Mouse (Mus musculus): ENCODE data around the gene Plekhh1. TPM values are rescaled to one million over a fixed set of nuclear protein-coding genes. Genes with fewer than 3 reads are reported as not detected.

The Plekhh1 gene
- total and polyA plus RNA-seq, 3 experiments = 0.27 to 1.9 (median 0.69) TPM

DNA sequence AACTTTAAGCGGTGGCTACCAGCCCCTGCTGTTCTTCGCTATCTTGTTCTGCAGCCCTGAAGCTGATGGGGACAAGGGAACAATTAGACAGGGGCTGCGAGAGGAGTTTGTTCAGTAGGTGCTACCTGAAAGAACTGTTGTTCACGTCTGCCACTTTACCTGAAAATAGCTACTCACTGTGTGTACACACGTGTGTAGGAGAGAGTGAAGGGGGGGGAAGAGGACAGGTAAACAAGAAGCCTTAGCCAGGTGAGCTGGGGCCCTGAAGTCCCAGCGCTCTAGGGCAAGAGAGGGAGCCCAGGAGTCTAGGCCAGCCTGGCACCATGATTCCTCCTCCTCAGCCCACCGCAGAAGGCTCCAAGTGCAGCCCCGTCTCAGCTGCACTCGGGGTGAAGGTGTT, 31.2 kb downstream of the Plekhh1 start:
- Histone ChIP-seq H3K27ac (ENCODE audit: insufficient read depth, low read depth) (0 out of 2 replicates have a peak overlapping the region, but pooled peaks have one; percentile 26), H3K27me3 (replicated peaks) (no peaks in the 10 kb centered on the region), H3K4me2 (ENCODE audit: insufficient read depth, low read depth, poor library complexity, severe bottlenecking) (no peak overlapping the region), H3K36me3 (replicated peaks in 1 of 2; ENCODE audit: control insufficient read depth in 1 of 2, insufficient read depth in 1 of 2, low read length in 1 of 2) (peaks cover 0 to 23% of the 10 kb centered on the region in 2 experiments), H3K79me2 (replicated peaks; ENCODE audit: control insufficient read depth, extremely low read depth, insufficient read depth, poor library complexity, severe bottlenecking) (no peaks in the 10 kb centered on the region), H3K9ac (ENCODE audit: insufficient read depth, low read depth) (no peak overlapping the region), H3K9me3 (replicated peaks; ENCODE audit: low read length) (peaks cover 3% of the 10 kb centered on the region), H3K4me3 (replicated peaks in 1 of 3; ENCODE audit: low read depth in 2 of 3, low read length in 2 of 3, poor library complexity in 1 of 3) (no peak overlapping the region), H3K4me1 (ENCODE audit: control insufficient read depth in 1 of 2, insufficient read depth in 2 of 2) (peaks cover 19 to 61% of the 10 kb centered on the region in 2 experiments)
- TF ChIP-seq MAX (IDR thresholded peaks at IDR 0.05; ENCODE audit: low read length) (no peak), ZMIZ1 (IDR thresholded peaks at IDR 0.05; ENCODE audit: low read depth, low read length) (no peak), ZKSCAN1 (IDR thresholded peaks at IDR 0.05; ENCODE audit: borderline replicate concordance, low read depth, low read length) (no peak), SIN3A (IDR thresholded peaks at IDR 0.05; ENCODE audit: low read length) (no peak), HCFC1 (IDR thresholded peaks at IDR 0.05; ENCODE audit: low read depth, low read length) (no peak), MAZ (IDR thresholded peaks at IDR 0.05; ENCODE audit: low read depth, low read length) (no peak), E2F4 (IDR thresholded peaks at IDR 0.05; ENCODE audit: insufficient replicate concordance, low read depth, low read length) (no peak), JUN (IDR thresholded peaks at IDR 0.05; ENCODE audit: insufficient read depth, low read depth, low read length) (no peak), USF2 (conservative IDR thresholded peaks at IDR 0.05; ENCODE audit: low read depth, low read length) (no peak), RAD21 (IDR thresholded peaks at IDR 0.05; ENCODE audit: low read depth, low read length) (no peak), SMC3 (IDR thresholded peaks at IDR 0.05; ENCODE audit: low read depth, low read length) (no peak), CTCF (conservative IDR thresholded peaks at IDR 0.05 in 1 of 2, IDR thresholded peaks at IDR 0.05 in 1 of 2; ENCODE audit: low read depth in 2 of 2, low read length in 2 of 2) (no peak), POLR2AphosphoS2 (IDR thresholded peaks at IDR 0.05; ENCODE audit: low read depth, low read length) (no peak), MYC (IDR thresholded peaks at IDR 0.05; ENCODE audit: low read depth, low read length) (no peak), CHD1 (IDR thresholded peaks at IDR 0.05; ENCODE audit: low read depth, low read length) (no peak), MEF2A (IDR thresholded peaks at IDR 0.05; ENCODE audit: borderline replicate concordance, low read depth, low read length) (no peak), TBP (conservative IDR thresholded peaks at IDR 0.05; ENCODE audit: low read depth, low read length) (no peak)
- DNase-seq (ENCODE audit: extremely low read depth) = no peak
- dilution Hi-C loops (cut with MboI; ENCODE audit: extremely low pct_ligation_motif_present, extremely low pct_unique_long_range_greater_than_20kb, low sequenced_read_pairs) (no loop called here), in situ Hi-C loops (cut with MboI; ENCODE audit: low pct_ligation_motif_present, low pct_unique_long_range_greater_than_20kb, low sequenced_read_pairs) (no loop called here)

DNA sequence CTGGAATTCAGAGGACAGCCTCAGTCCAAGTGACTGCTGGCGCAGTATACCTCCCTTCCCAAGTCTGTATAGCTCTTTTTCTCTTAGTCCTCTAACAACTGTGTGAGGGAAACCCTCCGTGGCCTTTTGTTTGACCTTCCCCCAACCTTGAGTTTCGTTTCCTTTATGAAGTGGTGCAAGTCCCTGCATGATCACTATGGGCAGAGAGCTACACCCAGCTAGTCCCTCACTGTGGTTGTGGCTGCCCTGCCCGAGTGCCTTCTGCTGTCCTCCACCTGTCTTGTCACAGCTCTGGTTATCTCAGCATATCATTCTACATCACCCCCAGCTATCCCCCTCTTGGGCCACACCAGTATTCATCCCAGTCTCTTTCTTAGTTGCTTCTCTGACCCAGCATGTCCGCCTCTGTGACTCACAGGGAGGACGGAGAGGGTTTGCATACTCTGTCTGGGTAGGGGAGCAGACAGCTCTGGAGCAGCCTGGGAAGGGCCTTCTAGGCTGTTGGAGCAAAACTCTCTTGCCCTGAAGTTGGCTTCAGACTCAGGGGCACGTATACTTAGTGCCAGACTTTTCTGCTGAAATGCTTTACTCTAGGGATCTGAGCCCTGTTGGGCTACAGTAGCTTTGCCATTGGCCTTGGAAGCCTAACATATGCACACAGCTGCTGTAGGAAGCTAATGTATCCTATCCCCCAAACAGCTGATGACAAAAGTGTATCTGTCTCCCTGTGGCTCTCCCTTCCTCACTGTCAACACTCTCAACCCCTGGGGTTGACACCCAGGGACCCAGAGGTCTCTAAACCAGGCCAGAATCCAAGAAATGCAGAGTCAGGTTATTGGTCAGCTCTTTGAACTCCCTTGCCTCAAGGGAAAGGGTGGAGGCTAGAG, 32.0 kb downstream of the Plekhh1 start:
- peak; percentile 30; the same call in 1 of the 2 replicates for TF ChIP-seq TCF12 (IDR thresholded peaks at IDR 0.05; ENCODE audit: low read depth, low read length)
- no peak for TF ChIP-seq SIN3A (IDR thresholded peaks at IDR 0.05; ENCODE audit: low read length)
- TF ChIP-seq CHD2 (IDR thresholded peaks at IDR 0.05; ENCODE audit: low read length) = no peak; the same call in 1 of the 2 replicates
- peak; percentile 90 for TF ChIP-seq IRF4 (IDR thresholded peaks at IDR 0.05; ENCODE audit: low read depth, low read length)
- TF ChIP-seq POLR2A (IDR thresholded peaks at IDR 0.05; ENCODE audit: low read depth, low read length) = peak; percentile 33; the same call in 1 of the 2 replicates
- peaks cover 15 to 57% of the 10 kb centered on the region in 2 experiments for H3K4me1 ChIP-seq (ENCODE audit: control insufficient read depth in 1 of 2, insufficient read depth in 2 of 2)
- no peak overlapping the region for H3K4me3 ChIP-seq (replicated peaks in 1 of 3; ENCODE audit: low read depth in 2 of 3, low read length in 2 of 3, poor library complexity in 1 of 3)
- H3K79me2 ChIP-seq (replicated peaks; ENCODE audit: control insufficient read depth, extremely low read depth, insufficient read depth, poor library complexity, severe bottlenecking) = no peaks in the 10 kb centered on the region
- H3K4me2 ChIP-seq (ENCODE audit: insufficient read depth, low read depth, poor library complexity, severe bottlenecking) = peak overlapping the region; percentile 25; the same call in 1 of the 2 replicates
- peak overlapping the region; percentile 31; the same call in 1 of the 2 replicates for H3K27ac ChIP-seq (ENCODE audit: insufficient read depth, low read depth)
- in situ Hi-C loops (cut with MboI; ENCODE audit: low pct_ligation_motif_present, low pct_unique_long_range_greater_than_20kb, low sequenced_read_pairs) (no loop called here), dilution Hi-C loops (cut with MboI; ENCODE audit: extremely low pct_ligation_motif_present, extremely low pct_unique_long_range_greater_than_20kb, low sequenced_read_pairs) (no loop called here)
- peak; percentile 69 for DNase-seq (ENCODE audit: extremely low read depth)
- H3K36me3 ChIP-seq (replicated peaks in 1 of 2; ENCODE audit: control insufficient read depth in 1 of 2, insufficient read depth in 1 of 2, low read length in 1 of 2) = peaks cover 0 to 25% of the 10 kb centered on the region in 2 experiments
- no peaks in the 10 kb centered on the region for H3K27me3 ChIP-seq (replicated peaks)
- H3K9ac ChIP-seq (ENCODE audit: insufficient read depth, low read depth) = 0 out of 2 replicates have a peak overlapping the region, but pooled peaks have one; percentile 13
- H3K9me3 ChIP-seq (replicated peaks; ENCODE audit: low read length) = peaks cover 3% of the 10 kb centered on the region
